Mouse (Mus musculus) lung, embryonic 16.5 days (tissue): Measurements from ENCODE around the gene Dis3l. TPM values are rescaled to one million over a fixed set of nuclear protein-coding genes. Genes with fewer than 3 reads are reported as not detected.

Source experiments
- ATAC-seq: fragments of 200-750 bp; cut with Nextera tagmentation; 2 replicates; pipeline ENCODE4 v1.8.0; 2017; ENCODE audit warnings: low read depth, mild to moderate bottlenecking, moderate library complexity
- H3K27ac ChIP-seq: fragments of 300-500 bp; sonication (generic); 2 replicates; pipeline ENCODE4 v1.5.1; 2014; ENCODE audit warnings: mild to moderate bottlenecking, control low read depth, low read length
- H3K27me3 ChIP-seq: fragments of 300-500 bp; sonication (generic); 2 replicates; pipeline ENCODE4 v1.6.1; 2014; ENCODE audit warnings: low read depth, low read length, mixed read lengths; ENCODE audit not compliant: control insufficient read depth, insufficient read depth
- H3K36me3 ChIP-seq: fragments of 300-500 bp; sonication (generic); 2 replicates; pipeline ENCODE4 v1.6.1; 2014; ENCODE audit warnings: low read length; ENCODE audit not compliant: control insufficient read depth, insufficient read depth
- H3K4me1 ChIP-seq: fragments of 300-500 bp; sonication (generic); replicated peaks from 2 replicates; pipeline ENCODE4 v1.6.1; 2014; ENCODE audit warnings: low read length, mixed read lengths; ENCODE audit not compliant: control insufficient read depth, insufficient read depth
- H3K4me2 ChIP-seq: fragments of 300-500 bp; sonication (generic); 2 replicates; pipeline ENCODE4 v1.6.1; 2014; ENCODE audit warnings: low read depth, low read length, control low read depth
- H3K4me3 ChIP-seq: fragments of 300-500 bp; sonication (generic); 2 replicates; pipeline ENCODE4 v1.5.1; 2014; ENCODE audit warnings: mild to moderate bottlenecking, low read length, control low read depth
- H3K9ac ChIP-seq: fragments of 300-500 bp; sonication (generic); 2 replicates; pipeline ENCODE4 v1.6.1; 2014; ENCODE audit warnings: low read length, control low read depth
- H3K9me3 ChIP-seq: fragments of 300-500 bp; sonication (generic); 2 replicates; pipeline ENCODE4 v1.6.1; 2016; ENCODE audit warnings: low read length; ENCODE audit not compliant: control insufficient read depth
- WGBS: fragments of 180-500 bp; shearing (Covaris S2); extraction: QIAGEN DNeasy Blood & Tissue Kit; methylation state at CpG from one replicate; pipeline ENCODE4 v1.1.7; 2014; 5-methylcytosine and 5-hydroxymethylcytosine counted together
- polyA plus RNA-seq: library from polyadenylated mRNA; unstranded; fragments of >200 nt; fragmentation: Nextera tagmentation; extraction: Ambion mirVana; gene quantifications from 2 replicates; pipeline ENCODE4 v1.2.1, GENCODE M21; 2015

Dis3l gene
- polyA plus RNA-seq = 20.9 and 21.4 TPM in 2 replicates

DNA sequence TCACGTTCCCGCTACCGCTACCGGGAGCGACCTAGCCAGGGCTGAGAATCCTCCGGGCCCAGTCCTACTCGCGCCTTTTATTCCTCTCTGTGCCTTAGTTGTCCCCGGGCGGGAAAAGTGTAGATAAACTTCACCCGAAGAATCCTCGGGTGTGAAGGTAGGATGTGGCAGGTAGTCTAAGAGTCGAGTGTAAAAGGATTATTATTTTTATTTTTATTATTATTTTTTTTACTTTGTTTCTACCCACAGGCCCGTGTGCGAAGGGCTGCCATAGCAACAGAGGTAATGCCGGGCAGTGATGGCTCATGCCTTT, at the start of gene Dis3l:
Gene Dis3l (minus strand): TSS at position 35 of the 313 bp plus-strand sequence.
- Histone ChIP-seq H3K9ac (peak within 1 kb of the TSS; percentile 100), H3K4me2 (peak within 1 kb of the TSS; percentile 84), H3K36me3 (peaks cover 4% of the 10 kb centered on the region; the same call in 1 of the 2 replicates), H3K9me3 (no peaks in the 10 kb centered on the region), H3K4me1 (peaks cover 16% of the 10 kb centered on the region), H3K27me3 (no peaks in the 10 kb centered on the region), H3K4me3 (peak within 1 kb of the TSS; percentile 83), H3K27ac (peak within 1 kb of the TSS; percentile 98)
- ATAC-seq = no peak
- WGBS = 6% methylated on average over 16 of the region's 16 CpGs

DNA sequence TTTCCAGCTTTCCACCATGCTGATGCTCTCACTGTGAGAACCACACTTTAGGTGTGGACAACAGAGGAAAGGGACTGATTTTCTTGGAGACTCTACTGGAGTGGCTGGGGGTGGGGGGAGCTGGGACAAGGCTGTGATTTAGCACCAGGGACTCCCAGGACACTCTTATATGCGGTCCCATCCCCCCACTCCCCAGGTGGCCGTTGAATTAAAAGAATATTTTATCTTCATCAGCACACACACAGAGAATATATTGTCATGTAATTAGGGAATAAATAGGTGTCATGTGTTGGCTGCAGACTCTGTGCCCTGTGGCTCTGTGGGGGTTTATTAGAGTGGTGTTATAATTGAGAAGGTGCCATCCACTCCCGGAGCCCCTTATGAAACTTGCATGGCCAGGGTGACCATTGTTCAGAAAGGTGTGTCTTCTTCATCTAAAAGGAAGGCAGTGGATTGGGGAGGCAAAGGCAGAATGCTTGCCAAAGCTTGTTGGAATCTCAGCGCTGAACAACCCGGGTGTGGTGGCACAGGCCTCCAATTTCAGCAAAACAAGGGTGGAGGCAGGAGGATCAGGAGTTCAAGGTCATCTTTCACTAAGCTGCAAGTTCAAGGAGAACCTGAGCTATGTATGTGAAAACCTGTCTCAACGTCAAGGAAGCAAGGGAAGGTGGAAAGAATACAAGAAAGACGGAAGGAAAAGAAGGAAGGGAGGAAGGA, 48.6 kb upstream of the Dis3l start:
- peaks cover 16% of the 10 kb centered on the region for H3K4me1 ChIP-seq
- H3K27me3 ChIP-seq = peaks cover 43% of the 10 kb centered on the region
- no peak for ATAC-seq
- no peaks in the 10 kb centered on the region for H3K36me3 ChIP-seq
- no peak overlapping the region for H3K27ac ChIP-seq
- no peak overlapping the region for H3K4me3 ChIP-seq
- no peak overlapping the region for H3K4me2 ChIP-seq
- H3K9me3 ChIP-seq = no peaks in the 10 kb centered on the region
- 57% methylated on average over 7 of the region's 7 CpGs for WGBS
- H3K9ac ChIP-seq = no peak overlapping the region

DNA sequence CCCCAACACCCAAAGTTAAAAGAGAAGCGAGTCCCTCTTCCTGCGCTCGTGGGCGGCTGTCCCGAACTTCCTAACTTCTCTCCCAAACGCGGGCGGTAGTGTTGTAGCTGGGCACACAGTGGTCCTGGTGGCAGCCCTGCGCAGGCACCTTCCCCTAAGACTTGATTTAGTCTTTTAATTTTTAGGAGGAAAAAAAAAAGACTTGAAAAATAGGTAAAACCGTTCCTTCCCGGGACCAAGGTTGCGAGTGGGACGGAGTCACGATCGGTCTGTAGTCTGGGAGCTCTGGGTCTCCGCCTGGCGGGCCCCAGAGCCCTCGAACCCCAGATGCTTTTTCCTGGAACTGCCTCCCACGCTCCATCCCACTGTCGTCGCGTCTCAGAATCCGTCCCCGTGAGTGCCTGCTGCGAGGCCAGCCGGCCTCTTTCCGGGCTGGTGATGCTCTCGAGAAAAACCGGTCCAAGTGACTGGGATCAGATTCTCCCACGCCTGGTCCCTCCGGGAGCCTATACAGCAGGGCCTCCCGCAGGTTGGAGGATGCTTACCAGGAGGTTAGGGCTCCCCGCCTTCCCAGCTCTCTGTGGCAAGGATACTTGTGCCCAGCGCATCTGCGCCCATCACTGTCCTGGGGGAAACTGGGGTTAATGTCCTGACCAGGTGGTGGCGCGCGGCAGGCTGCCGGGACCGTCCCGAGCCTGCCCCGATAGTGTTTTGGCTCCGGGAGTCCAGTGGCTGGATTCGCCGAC, 45.6 kb upstream of the Dis3l start:
- no peak for ATAC-seq
- Histone ChIP-seq H3K4me3 (peak overlapping the region; percentile 62), H3K27ac (no peak overlapping the region), H3K4me1 (peaks cover 29% of the 10 kb centered on the region), H3K9ac (peak overlapping the region; percentile 61; the same call in 1 of the 2 replicates), H3K27me3 (peaks cover 47% of the 10 kb centered on the region), H3K4me2 (peak overlapping the region; percentile 100), H3K36me3 (no peaks in the 10 kb centered on the region), H3K9me3 (no peaks in the 10 kb centered on the region)
- under 1% methylated on average over 45 of the region's 45 CpGs for WGBS

DNA sequence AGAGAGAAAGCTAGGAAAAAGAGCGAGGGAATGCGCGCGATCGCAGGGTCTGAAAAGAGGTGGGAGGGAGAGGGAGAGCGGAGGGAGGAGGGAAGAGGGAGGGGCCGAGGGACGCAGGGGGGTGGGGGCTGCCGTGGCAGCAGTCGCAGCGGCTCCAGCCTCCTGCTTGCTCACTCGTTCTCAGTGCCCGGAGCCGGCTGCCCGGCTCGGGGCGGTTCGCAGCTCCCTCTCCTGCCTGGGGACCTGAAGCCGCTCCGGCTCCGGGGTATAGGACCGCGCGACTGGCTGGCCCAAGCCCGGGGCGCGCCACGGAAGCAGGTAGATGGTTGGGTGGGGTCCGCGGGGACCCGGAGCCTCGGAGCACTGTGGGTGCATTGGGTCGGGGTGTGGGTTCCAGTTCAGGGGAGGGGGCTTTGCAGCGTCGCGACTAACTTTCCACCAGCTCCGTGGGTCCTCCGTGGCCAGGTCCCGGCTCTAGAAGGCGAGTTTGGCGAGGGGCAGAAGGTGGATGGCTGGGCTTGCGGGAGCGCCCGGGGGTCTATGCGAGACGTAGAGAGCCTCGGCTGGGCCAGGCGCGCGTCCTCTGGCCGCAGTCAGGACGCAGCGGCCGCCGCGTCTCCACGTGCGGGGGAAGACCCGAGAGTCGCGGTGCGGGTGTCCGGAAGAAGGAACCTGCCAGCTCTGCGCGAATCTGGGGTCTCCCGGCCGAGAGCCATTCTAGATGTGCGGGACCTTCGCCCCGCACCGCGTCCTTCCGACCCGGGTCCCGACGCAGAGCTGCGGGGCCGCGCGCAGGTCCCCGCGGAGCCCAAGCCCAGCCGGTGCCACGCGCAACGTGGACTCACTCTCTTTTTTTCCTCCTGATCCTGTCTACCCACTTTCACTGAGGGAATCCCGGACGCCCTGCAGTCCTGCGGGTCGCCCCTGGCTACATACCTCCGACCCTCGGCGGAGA, 44.7 kb upstream of the Dis3l start, which contains the start of gene Megf11:
Gene Megf11 (plus strand): TSS at position 116 of the 955 bp plus-strand sequence.
- peak within 1 kb of the TSS; percentile 61 for H3K9ac ChIP-seq
- H3K4me3 ChIP-seq = peak within 1 kb of the TSS; percentile 62
- H3K4me2 ChIP-seq = peak within 1 kb of the TSS; percentile 100
- peak; percentile 63 for ATAC-seq
- peaks cover 46% of the 10 kb centered on the region for H3K27me3 ChIP-seq
- H3K9me3 ChIP-seq = no peaks in the 10 kb centered on the region
- H3K4me1 ChIP-seq = peaks cover 29% of the 10 kb centered on the region
- no peaks in the 10 kb centered on the region for H3K36me3 ChIP-seq
- under 1% methylated on average over 72 of the region's 93 CpGs for WGBS
- H3K27ac ChIP-seq = no peak within 1 kb of the TSS

DNA sequence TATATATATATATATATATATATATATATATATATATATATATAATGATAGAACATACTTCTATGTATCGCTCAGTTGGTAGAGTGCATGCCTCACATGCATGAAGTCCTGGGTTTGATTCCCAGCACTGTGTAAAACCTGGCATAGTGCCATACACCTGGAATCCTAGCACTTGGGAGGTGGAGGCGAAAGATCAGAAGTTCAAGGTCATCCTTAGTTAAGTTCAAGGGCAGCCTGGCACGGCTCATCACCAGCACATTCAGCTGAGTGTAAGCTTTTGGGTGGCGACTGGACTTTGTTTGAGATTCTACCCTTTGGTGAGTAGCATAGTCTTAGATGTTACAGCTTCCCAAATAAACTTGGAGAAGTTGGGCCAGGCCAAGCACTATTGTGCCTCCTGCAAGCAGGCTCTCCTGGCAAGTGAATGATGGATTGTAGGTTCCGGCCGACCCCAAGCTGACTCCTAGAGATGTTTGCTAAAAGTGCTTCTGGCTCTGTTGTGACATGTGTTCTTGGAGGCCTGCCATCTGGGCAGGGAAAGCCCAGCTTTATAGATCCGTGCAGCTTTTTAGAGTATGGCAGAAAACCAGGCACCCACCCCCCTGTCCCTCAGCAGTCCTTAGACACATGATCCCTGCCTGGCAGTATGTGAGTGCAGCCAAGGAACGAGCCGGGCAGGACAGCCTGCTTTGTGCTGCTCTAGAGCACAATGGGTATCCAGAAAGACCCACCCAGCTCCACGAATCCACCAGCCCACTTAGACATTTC, 42.1 kb upstream of the Dis3l start:
- peak; percentile 88 for ATAC-seq
- Histone ChIP-seq H3K4me1 (peaks cover 29% of the 10 kb centered on the region), H3K4me2 (0 out of 2 replicates have a peak overlapping the region, but pooled peaks have one; percentile 11), H3K27ac (no peak overlapping the region), H3K36me3 (no peaks in the 10 kb centered on the region), H3K9me3 (no peaks in the 10 kb centered on the region), H3K9ac (no peak overlapping the region), H3K4me3 (no peak overlapping the region), H3K27me3 (peaks cover 38% of the 10 kb centered on the region)
- 21% methylated on average over 10 of the region's 10 CpGs for WGBS

DNA sequence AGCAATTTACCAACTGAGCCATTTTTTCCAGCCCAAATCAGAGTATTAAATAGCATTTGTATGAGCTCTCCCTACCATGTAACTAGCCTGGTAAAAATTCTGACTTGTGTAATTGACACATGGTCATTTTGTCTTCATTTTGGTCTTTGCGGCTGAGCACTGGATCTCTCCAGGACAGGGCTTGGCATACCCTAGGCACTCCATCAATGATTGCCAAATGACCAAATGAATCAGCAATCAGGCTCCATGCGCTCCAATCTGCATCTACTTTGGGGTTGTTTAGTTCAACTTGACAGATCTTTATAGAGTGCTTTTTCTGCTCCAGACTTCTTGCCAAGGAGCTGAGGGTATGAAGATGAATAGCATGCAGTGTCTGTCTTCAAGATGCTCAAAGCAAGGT, 35.3 kb upstream of the Dis3l start:
- Histone ChIP-seq H3K4me2 (no peak overlapping the region), H3K36me3 (no peaks in the 10 kb centered on the region), H3K4me3 (no peak overlapping the region), H3K9me3 (no peaks in the 10 kb centered on the region), H3K27ac (no peak overlapping the region), H3K4me1 (no peaks in the 10 kb centered on the region), H3K27me3 (no peaks in the 10 kb centered on the region; the same call in 1 of the 2 replicates), H3K9ac (no peak overlapping the region)
- 79% methylated on average over 2 of the region's 2 CpGs for WGBS
- ATAC-seq = no peak

DNA sequence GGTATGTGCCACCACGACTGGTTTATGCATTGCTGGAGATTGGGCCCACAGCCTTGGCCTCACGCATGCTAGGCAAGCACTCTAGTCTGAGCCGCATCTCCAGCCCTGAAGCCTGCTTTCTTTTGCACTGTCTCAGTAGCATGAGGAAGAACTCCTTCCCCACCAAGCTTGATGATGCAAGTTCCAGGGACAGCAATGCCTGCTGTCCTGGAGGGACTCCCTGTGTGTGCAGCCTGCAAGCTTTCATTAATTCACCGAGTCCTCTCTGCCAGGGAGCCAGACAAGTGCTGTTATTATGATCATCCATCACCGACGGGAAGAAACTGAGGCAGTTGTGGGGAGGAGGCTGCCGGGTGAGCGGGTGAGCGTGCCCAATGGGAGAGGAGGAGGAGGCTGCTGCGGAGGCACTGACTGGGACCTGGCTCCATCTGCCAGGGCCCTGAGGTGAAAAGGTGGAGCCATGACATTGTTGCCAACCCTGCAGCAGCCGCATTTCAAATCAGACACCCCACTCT, 30.3 kb upstream of the Dis3l start:
- 43% methylated on average over 11 of the region's 11 CpGs for WGBS

DNA sequence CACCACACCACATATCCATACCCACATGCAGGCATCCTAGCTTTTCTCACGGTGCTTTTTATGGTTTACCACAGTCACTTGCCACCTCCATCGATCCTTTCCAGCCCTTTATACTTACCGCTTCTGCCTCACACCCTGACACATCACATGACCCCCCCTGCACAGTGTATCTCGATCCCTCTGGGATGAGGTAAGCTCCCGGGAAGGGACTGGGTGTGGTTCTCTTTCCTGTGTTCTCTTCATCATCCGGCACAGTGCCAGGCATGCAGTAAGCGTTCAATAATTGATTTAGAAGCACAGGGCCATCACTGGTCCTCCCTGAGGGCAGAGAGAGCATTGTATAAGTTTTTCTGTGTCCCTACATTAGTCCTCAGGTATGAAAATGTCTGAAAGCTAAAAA, 28.8 kb upstream of the Dis3l start:
- no peak for ATAC-seq

More for the DNA sequence above, 30.3 kb upstream of the Dis3l start:
- no peaks in the 10 kb centered on the region for H3K4me1 ChIP-seq
- H3K9ac ChIP-seq = no peak overlapping the region
- no peaks in the 10 kb centered on the region for H3K9me3 ChIP-seq
- no peak overlapping the region for H3K4me3 ChIP-seq
- H3K36me3 ChIP-seq = no peaks in the 10 kb centered on the region
- no peak overlapping the region for H3K27ac ChIP-seq
- no peak overlapping the region for H3K4me2 ChIP-seq
- H3K27me3 ChIP-seq = no peaks in the 10 kb centered on the region
- ATAC-seq = no peak

More for the DNA sequence above, 28.8 kb upstream of the Dis3l start:
- Histone ChIP-seq H3K27me3 (no peaks in the 10 kb centered on the region), H3K4me2 (no peak overlapping the region), H3K36me3 (no peaks in the 10 kb centered on the region), H3K27ac (no peak overlapping the region), H3K4me3 (no peak overlapping the region), H3K9ac (no peak overlapping the region), H3K9me3 (no peaks in the 10 kb centered on the region), H3K4me1 (no peaks in the 10 kb centered on the region)
- WGBS = 52% methylated on average over 7 of the region's 7 CpGs
